Mouse (Mus musculus) B cell, adult (primary cell): ENCODE measurements around the gene Sult2a6. TPM values are rescaled to one million over a fixed set of nuclear protein-coding genes. Genes with fewer than 3 reads are reported as not detected.

Experiments used
- total RNA-seq: library from RNA; stranded (reverse); gene quantifications from 4 replicates; pipeline ENCODE4 v1.2.4, GENCODE M21; 2023; ENCODE audit not compliant: inconsistent age

Sult2a6 gene
- total RNA-seq: not detected in 4 replicates

DNA sequence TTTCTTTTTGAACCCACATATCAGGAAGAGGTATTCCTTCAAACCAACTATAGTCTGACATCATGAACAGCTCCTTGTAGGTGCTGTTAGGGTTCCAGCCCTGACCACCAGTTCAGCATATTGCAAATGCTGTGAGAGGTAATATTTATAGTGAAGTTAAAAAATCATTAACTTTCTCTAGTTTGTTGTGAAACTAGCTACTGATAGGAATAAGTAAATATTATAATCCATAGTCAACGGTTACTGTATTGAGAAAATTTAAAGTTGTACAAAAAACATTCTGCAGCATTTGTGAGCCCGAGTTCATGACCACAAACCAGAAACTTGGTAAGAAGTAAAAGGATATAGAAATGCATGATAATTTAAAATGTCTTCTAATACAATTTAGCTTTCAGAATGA lies at the start of gene Sult2a6:
Gene Sult2a6 (minus strand): TSS at position 101 of the 400 bp plus-strand sequence.

Other genes starting within 250 kb of the Sult2a6 start
- not detected in 4 replicates for gene Sult2a3, start 131.8 kb downstream of the Sult2a6 start, total RNA-seq
- not detected in 4 replicates for gene Obox8, start 78.7 kb upstream of the Sult2a6 start, total RNA-seq
- not detected in 4 replicates for gene Sult2a8, start 191.9 kb upstream of the Sult2a6 start, total RNA-seq
- not detected in 4 replicates for gene Sult2a7, start 239.4 kb upstream of the Sult2a6 start, total RNA-seq